Mouse (Mus musculus): ENCODE data around the gene Sema5a.
A peak's percentile ranks its signal among the peaks of the same experiment; 100 is the strongest.

The Sema5a gene

DNA sequence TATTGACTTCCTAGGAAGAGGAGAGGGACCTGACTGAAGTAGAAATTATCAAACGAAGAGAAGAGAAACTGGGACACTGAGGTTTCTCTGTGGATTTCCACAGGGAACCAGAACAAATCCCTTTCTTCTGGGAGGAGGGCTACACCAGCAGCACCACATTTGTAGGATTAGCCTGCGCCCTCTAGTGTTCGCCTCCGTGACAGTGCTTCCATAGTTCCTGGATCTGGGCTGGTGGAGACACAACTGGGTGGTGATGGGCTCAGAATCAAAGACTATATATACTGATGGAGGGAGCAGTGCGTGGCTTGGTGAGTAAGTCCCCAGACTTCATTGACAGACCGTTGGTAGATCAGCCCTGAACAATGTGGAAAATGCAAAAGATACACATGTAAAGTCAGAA, 193.0 kb downstream of the Sema5a start:
- ATAC-seq (ENCODE audit: low TSS enrichment) = peak; percentile 92

DNA sequence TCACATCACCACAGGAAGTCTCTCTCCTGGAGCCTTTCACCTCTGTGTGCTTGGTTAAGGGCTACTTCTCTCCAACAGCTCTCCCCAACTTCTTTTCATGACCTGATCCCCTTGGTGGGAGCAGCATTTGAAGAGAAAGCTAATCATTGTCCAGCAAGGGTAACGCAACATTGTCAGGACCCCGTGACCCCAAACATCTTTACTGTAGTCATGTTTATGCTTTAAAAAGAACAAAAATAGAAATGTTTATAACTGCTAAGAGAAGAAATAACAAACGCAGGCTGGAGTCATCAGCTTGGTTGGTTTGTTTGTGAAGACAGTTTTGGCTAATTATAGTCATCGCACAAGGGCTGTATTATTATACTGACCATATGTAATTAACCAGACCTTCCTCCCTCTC, 198.1 kb downstream of the Sema5a start:
- no peak for ATAC-seq (ENCODE audit: low TSS enrichment)

- no peak for ATAC-seq (ENCODE audit: low TSS enrichment)
Observed at GRCm38 (mm10) chr15:32447558-32448349, 203.1 kb downstream of the Sema5a start.

DNA sequence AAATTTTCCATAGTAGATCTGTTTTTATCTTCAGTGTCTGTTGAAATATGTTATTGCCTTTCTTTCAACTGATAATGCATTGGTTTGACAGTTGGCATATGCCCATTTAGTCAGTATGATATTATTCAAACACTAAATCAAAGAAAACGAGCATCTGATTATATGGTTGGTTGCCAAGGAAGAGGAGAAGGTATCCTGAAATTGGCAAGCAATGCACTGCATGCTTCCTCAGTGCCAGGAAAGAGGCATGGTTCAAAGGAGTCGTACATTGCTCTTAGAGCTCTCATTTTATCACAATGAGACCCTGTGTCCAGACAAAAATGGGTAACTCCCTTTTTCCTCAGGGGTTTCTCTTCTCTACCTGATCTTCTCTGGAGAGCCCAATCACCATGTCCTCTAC, 214.4 kb downstream of the Sema5a start:
- ATAC-seq (ENCODE audit: low TSS enrichment) = no peak

GRCm38 (mm10) chr15:32460238-32460637, 215.6 kb downstream of the Sema5a start:
- no peak for ATAC-seq (ENCODE audit: low TSS enrichment)

GRCm38 (mm10) chr15:32471480-32472050, 227.0 kb downstream of the Sema5a start:
- ATAC-seq (ENCODE audit: low TSS enrichment) = no peak

DNA sequence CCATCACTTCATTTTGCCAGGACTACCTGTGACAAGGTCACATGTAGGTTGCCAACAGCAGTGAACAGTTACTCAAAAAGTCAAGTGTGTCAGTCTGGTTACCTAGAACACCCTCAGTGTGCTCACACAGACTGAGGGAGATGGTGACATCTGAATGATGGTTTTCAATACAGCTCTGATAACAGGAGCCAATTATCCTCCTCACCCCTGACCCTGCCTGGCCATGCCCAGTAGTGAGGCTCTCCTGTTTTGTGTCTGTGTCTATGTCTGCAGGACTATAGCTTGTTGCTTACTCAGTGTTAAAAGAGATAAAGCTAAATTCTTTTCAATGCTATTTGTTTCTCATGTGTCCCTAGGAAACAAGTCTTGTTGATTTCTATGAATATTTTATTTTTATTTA, 236.1 kb downstream of the Sema5a start:
- no peak for ATAC-seq (ENCODE audit: low TSS enrichment)

GRCm38 (mm10) chr15:32485064-32485964, 240.7 kb downstream of the Sema5a start:
- ATAC-seq (ENCODE audit: low TSS enrichment) = no peak

DNA sequence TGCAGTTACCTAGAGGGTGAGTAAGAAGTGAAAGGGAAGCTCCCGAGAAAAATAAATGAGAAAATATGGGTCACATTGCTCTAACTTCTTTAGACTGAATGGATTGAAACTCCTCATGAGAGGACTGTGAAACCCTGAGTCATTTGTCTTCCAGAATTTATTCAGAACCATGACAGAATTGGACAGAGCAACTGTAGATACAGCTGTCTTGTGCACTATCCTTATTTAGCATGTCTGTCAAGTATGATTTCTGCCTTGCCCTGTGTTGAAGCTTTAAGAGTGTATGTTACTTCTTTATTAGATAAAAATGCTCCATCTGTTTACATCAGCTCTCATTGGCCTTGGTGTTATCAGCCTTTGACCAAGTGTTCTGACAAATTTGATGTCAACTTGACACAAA, 243.4 kb downstream of the Sema5a start:
- ATAC-seq (ENCODE audit: low TSS enrichment) = no peak; the same call in 1 of the 2 replicates

- no peak for ATAC-seq (ENCODE audit: low TSS enrichment)
Observed at GRCm38 (mm10) chr15:32494219-32494618, 249.6 kb downstream of the Sema5a start.

- ATAC-seq (ENCODE audit: low TSS enrichment) = no peak
Observed at GRCm38 (mm10) chr15:32494899-32495298, 250.3 kb downstream of the Sema5a start.

- no peak for ATAC-seq (ENCODE audit: low TSS enrichment)
Observed at GRCm38 (mm10) chr15:32496880-32497279, 252.3 kb downstream of the Sema5a start.

GRCm38 (mm10) chr15:32505941-32506340, 261.3 kb downstream of the Sema5a start:
- no peak for ATAC-seq (ENCODE audit: low TSS enrichment)

DNA sequence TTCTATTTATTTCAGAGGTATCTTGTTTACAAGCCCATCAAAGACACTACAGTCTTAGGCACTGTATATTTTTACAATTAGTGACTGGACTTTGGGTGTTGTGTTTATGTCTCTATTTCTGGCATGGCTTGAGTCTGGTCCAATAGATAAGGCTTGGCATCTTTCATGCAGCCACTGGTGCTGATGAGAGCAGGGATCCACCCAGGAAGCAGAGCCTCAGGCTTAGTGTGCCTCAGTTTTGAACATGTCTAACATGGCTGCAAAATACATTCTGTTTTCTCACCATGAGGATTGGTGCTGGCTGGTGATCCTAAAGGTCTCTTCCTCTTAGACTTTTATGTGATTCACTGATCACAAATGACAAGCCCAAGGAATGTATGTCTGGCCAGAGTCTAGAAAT, 263.7 kb downstream of the Sema5a start:
- no peak for ATAC-seq (ENCODE audit: low TSS enrichment)

GRCm38 (mm10) chr15:32514877-32515276, 270.3 kb downstream of the Sema5a start:
- no peak for ATAC-seq (ENCODE audit: low TSS enrichment)

DNA sequence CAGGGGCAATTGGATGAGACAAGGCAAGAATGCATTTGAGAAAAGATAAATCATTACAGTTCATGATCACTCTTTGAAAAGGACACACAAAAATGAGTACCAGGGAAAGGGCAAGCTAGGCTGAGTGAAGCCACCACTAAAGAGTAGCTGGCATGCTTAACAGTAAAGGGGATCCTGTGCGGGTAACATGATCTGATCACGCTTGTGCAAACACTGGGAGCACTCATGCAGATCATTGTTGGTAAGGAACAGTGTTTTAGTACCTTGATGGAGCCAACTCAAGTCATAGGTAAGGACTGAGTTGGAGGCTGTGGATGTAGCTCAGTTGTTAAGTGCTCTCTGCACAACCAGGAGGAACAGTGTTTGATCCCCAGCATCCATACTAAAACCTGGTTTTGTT, 273.3 kb downstream of the Sema5a start:
- no peak for ATAC-seq (ENCODE audit: low TSS enrichment)

GRCm38 (mm10) chr15:32532539-32532938, 287.9 kb downstream of the Sema5a start:
- ATAC-seq (ENCODE audit: low TSS enrichment) = no peak

DNA sequence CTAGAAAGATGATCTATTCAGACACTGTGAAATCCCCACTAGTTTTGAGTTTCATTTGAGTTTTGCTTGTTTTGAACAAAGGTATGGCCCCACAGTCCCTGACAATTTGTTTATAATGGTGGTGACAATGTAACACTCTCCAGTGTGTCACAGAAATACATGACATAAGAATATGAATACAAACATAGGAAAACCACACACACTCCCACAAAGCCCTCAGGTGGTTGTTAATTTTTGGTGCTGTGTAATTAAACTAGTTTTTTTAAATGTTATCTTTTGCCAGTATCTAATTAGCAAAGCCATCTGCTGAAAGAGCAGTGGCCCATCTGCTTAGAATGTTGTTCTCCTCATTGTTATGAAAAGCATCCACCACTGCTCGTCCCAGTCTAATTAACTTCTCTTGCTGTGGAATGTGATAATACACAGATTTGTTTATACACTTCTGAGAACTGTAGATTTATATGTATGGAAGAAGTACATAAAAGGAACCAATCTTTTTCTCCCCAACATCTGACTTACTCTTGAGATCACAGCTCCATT, 289.0 kb downstream of the Sema5a start:
- no peak for ATAC-seq (ENCODE audit: low TSS enrichment)

DNA sequence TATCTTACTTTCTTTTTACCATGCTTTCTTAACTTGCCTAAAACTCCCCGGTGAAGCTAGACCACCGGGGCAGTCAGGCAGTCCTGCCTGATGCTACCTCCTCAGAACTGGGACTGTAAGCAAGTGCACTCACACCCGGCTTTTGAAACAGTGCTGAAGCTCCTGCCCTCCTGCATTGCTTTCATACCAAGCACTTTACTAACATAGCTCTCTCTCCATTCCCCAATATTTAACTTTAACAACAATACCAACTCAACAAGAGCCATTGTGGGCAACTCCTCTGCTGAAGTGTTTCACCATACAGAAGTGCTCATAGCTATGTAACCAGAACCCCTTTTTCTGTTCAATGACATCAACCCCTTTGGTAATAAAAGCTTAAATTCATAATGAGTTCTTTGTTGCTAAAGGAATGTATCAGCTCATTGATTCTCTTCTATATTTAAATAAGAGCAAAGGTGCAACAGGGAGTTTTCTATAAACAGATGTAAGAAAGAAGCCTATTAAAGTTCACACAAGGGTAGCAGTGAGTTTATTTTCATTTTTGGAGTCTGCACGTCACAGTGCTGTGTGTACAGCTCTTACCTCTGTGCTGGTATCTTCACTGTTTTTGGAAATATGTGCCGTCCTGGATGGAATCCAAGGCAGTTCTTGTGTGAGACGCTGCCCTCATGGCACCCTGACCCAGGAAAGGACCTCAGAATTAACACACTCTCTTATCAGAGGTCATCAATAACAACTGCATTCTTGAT, 292.3 kb downstream of the Sema5a start:
- ATAC-seq (ENCODE audit: low TSS enrichment) = no peak

GRCm38 (mm10) chr15:32537504-32537792, 292.8 kb downstream of the Sema5a start:
- no peak for ATAC-seq (ENCODE audit: low TSS enrichment)

- no peak for ATAC-seq (ENCODE audit: low TSS enrichment)
Observed at GRCm38 (mm10) chr15:32538092-32538491, 293.5 kb downstream of the Sema5a start.

DNA sequence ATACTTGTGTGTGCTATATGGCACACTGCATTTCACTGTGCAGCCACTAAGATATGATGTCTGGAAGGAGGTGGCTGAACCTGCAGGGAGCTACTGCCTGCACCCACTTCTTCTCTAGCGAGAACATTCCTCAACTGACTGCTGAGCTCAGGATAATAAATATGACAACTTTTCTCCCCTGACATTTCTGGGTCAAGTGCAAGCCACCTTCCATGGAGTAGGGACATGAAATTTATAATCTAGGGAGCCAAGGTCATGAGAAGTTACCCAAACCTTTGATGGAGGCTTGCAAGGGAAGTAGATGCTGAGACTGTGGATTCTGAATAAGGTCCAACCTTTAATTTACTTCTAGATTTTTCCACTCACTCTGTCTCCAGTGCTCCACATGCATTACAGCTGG, 298.1 kb downstream of the Sema5a start:
- ATAC-seq (ENCODE audit: low TSS enrichment) = no peak

All from frontal cortex, adult (tissue).